Mouse (Mus musculus) hindbrain, embryonic 15.5 days (tissue): ENCODE measurements around the gene Olfr749. TPM values are rescaled to one million over a fixed set of nuclear protein-coding genes. Genes with fewer than 3 reads are reported as not detected.

Source experiments
- ATAC-seq: fragments of 200-750 bp; cut with Nextera tagmentation; 2 replicates; pipeline ENCODE4 v1.8.0; 2017; ENCODE audit warnings: low read depth, moderate number of reproducible peaks, moderate TSS enrichment; ENCODE audit not compliant: low FRiP score
- H3K27ac ChIP-seq: fragments of 300-500 bp; sonication (generic); replicated peaks from 2 replicates; pipeline ENCODE4 v1.5.1; 2015; ENCODE audit warnings: mild to moderate bottlenecking, inconsistent platforms
- H3K27me3 ChIP-seq: fragments of 300-500 bp; sonication (generic); 2 replicates; pipeline ENCODE4 v1.6.1; 2015; ENCODE audit warnings: control low read depth, inconsistent platforms
- H3K36me3 ChIP-seq: fragments of 300-500 bp; sonication (generic); 2 replicates; pipeline ENCODE4 v1.6.1; 2015; ENCODE audit warnings: control low read depth, inconsistent platforms
- H3K4me1 ChIP-seq: fragments of 300-500 bp; sonication (generic); replicated peaks from 2 replicates; pipeline ENCODE4 v1.6.1; 2015; ENCODE audit warnings: control low read depth, inconsistent platforms
- H3K4me2 ChIP-seq: fragments of 300-500 bp; sonication (generic); 2 replicates; pipeline ENCODE4 v1.6.1; 2015; ENCODE audit warnings: moderate library complexity, mild to moderate bottlenecking, inconsistent platforms
- H3K4me3 ChIP-seq: fragments of 300-500 bp; sonication (generic); 2 replicates; pipeline ENCODE4 v1.5.1; 2015; ENCODE audit warnings: mild to moderate bottlenecking, inconsistent platforms
- H3K9ac ChIP-seq: fragments of 300-500 bp; sonication (generic); 2 replicates; pipeline ENCODE4 v1.6.1; 2015; ENCODE audit warnings: inconsistent platforms
- H3K9me3 ChIP-seq: fragments of 300-500 bp; sonication (generic); 2 replicates; pipeline ENCODE4 v1.6.1; 2016; ENCODE audit warnings: control low read depth, inconsistent platforms
- WGBS: fragments of 180-500 bp; shearing (Covaris S2); methylation state at CpG from one replicate; pipeline ENCODE4 v1.1.7; 2015; 5-methylcytosine and 5-hydroxymethylcytosine counted together
- polyA plus RNA-seq: library from polyadenylated mRNA; unstranded; fragments of >200 nt; fragmentation: Nextera tagmentation; extraction: Ambion mirVana; gene quantifications from 2 replicates; pipeline ENCODE4 v1.2.1, GENCODE M21; 2015

Olfr749 gene
- polyA plus RNA-seq, 1 experiment from 2014 or later = not detected

DNA sequence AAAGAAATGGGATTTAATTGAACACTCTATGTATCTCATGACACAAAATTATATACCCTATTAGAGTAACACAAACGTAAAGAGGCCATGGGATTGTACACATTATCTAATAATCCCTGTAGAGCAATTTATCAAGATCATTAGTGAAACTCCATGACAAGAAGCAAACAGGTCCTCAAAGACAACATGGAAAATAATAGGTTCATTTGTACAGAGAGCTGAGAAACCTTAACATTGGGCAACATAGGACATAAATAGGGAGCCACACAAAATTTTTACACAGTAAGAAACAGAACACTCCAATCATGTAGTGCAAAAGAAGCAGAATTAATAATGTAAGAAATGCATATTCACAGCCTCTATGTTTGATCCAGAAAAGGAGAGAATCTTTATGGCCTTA is 37.8 kb downstream of the Olfr749 start, which contains the start of gene Olfr748:
Olfr748 (plus strand) TSS at position 301 of the 400 bp plus-strand sequence.
- Histone ChIP-seq H3K4me1 (no peaks in the 10 kb centered on the region), H3K9me3 (no peaks in the 10 kb centered on the region)

DNA sequence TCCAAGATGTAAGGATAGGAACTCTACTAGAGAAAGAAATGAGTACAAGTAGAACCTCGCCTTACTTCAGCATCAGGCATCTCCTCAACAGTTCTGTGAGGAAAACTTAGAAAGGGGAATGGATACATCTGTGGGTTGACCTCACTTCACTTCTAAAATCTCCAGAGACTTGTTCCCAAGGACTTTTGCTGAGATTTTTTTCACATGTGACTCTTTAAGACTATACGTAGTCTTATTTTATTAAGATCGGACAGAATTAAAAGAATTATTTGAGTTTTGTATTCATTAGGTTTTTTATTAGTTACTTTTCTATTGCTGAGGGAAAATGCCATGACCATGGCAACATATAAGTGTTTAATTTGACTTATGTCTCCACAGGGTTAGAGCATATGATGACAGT is 51.8 kb downstream of the Olfr749 start, which contains the start of gene Olfr747:
Olfr747 (minus strand) TSS at position 101 of the 400 bp plus-strand sequence.
- no peak for ATAC-seq
- WGBS = 96% methylated on average over 3 of the region's 3 CpGs
- no peaks in the 10 kb centered on the region for H3K27me3 ChIP-seq
- no peak within 1 kb of the TSS for H3K4me2 ChIP-seq
- H3K4me3 ChIP-seq = no peak within 1 kb of the TSS
- no peak within 1 kb of the TSS for H3K27ac ChIP-seq
- H3K9ac ChIP-seq = no peak within 1 kb of the TSS
- H3K9me3 ChIP-seq = no peaks in the 10 kb centered on the region
- no peaks in the 10 kb centered on the region for H3K4me1 ChIP-seq
- H3K36me3 ChIP-seq = no peaks in the 10 kb centered on the region

More for the DNA sequence above, 37.8 kb downstream of the Olfr749 start, which contains the start of gene Olfr748:
- H3K4me3 ChIP-seq = no peak within 1 kb of the TSS
- H3K27ac ChIP-seq = no peak within 1 kb of the TSS
- WGBS = 74% methylated on average over 1 of the region's 1 CpGs
- ATAC-seq = no peak
- no peaks in the 10 kb centered on the region for H3K27me3 ChIP-seq
- no peak within 1 kb of the TSS for H3K9ac ChIP-seq
- no peaks in the 10 kb centered on the region for H3K36me3 ChIP-seq
- no peak within 1 kb of the TSS for H3K4me2 ChIP-seq

Other genes with a start within 250 kb of the Olfr749 start
- gene Olfr742, start 241.5 kb downstream of the Olfr749 start, polyA plus RNA-seq = not detected in 2 replicates
- gene Olfr743, start 223.3 kb downstream of the Olfr749 start, polyA plus RNA-seq = not detected in 2 replicates
- not detected in 2 replicates for gene Olfr744, start 130.2 kb downstream of the Olfr749 start, polyA plus RNA-seq
- gene Olfr745, start 105.7 kb downstream of the Olfr749 start, polyA plus RNA-seq = not detected in 2 replicates
- gene Olfr746, start 98.0 kb downstream of the Olfr749 start, polyA plus RNA-seq = not detected in 2 replicates
- gene Olfr747, start 51.9 kb downstream of the Olfr749 start, polyA plus RNA-seq = not detected in 2 replicates
- not detected in 2 replicates for gene Olfr748, start 37.7 kb downstream of the Olfr749 start, polyA plus RNA-seq
- 121 and 127 TPM in 2 replicates for gene Ttc5, start 40.4 kb upstream of the Olfr749 start, polyA plus RNA-seq
- not detected in 2 replicates for gene Ccnb1ip1, start 62.6 kb upstream of the Olfr749 start, polyA plus RNA-seq
- 44.3 and 45.4 TPM in 2 replicates for gene Parp2, start 62.7 kb upstream of the Olfr749 start, polyA plus RNA-seq
- 2.0 and 2.9 TPM in 2 replicates for gene Tep1, start 125.5 kb upstream of the Olfr749 start, polyA plus RNA-seq
- gene Klhl33, start 152.4 kb upstream of the Olfr749 start, polyA plus RNA-seq = 3.1 and 3.3 TPM in 2 replicates
- 110 and 111 TPM in 2 replicates for gene Osgep, start 179.8 kb upstream of the Olfr749 start, polyA plus RNA-seq
- 172 and 178 TPM in 2 replicates for gene Apex1, start 179.9 kb upstream of the Olfr749 start, polyA plus RNA-seq
- gene Pip4p1, start 185.8 kb upstream of the Olfr749 start, polyA plus RNA-seq = 92.4 and 107 TPM in 2 replicates
- 22.1 and 25.5 TPM in 2 replicates for gene Pnp, start 186.0 kb upstream of the Olfr749 start, polyA plus RNA-seq
- not detected in 2 replicates for gene Gm49342, start 199.4 kb upstream of the Olfr749 start, polyA plus RNA-seq
- 0.79 and 0.82 TPM in 2 replicates for gene Pnp2, start 210.9 kb upstream of the Olfr749 start, polyA plus RNA-seq